Mouse (Mus musculus): Measurements from ENCODE around the gene Il11.

- TF ChIP-seq CTCF (IDR thresholded peaks at IDR 0.05), result no peak
- no peak for TF ChIP-seq EP300 (IDR thresholded peaks at IDR 0.05; ENCODE audit: insufficient read depth, low read depth, low read length)
Measured at GRCm38 (mm10) chr7:4777851-4778637, 4.6 kb downstream of the Il11 start.

Measured in heart, adult 2 months (tissue).